Mouse (Mus musculus): ENCODE measurements at regions not wholly inside any gene's neighbourhood (a gene's known extent, or its start where the extent isn't known, plus 50 kb on each side); places are given as distances from the start of the nearest gene placed in this dataset.

- no peaks in the 10 kb centered on the region for H3K27me3 ChIP-seq (ENCODE audit: control insufficient read depth, insufficient read depth, low read length)
- H3K9ac ChIP-seq (ENCODE audit: low read depth, low read length): no peak overlapping the region
- no peak overlapping the region for H3K27ac ChIP-seq (replicated peaks; ENCODE audit: insufficient read depth, low read depth, low read length)
- H3K4me3 ChIP-seq (ENCODE audit: insufficient read depth, low read depth, low read length): no peak overlapping the region
- H3K79me2 ChIP-seq (ENCODE audit: control insufficient read depth, insufficient read depth, low read length): no peaks in the 10 kb centered on the region
- no peak for DNase-seq (ENCODE audit: extremely low read depth, low read depth, low spot score)
- H3K4me1 ChIP-seq (ENCODE audit: control insufficient read depth, insufficient read depth, low read length): no peaks in the 10 kb centered on the region
- TF ChIP-seq POLR2A (IDR thresholded peaks at IDR 0.05; ENCODE audit: extremely low read depth, insufficient read depth, low read length) (no peak), CTCF (IDR thresholded peaks at IDR 0.05; ENCODE audit: low read depth, low read length) (no peak)
- 62% methylated on average over 4 of the region's 4 CpGs for WGBS
- no peaks in the 10 kb centered on the region for H3K36me3 ChIP-seq (ENCODE audit: control insufficient read depth, insufficient read depth, low read length)
These were observed 304.1 kb upstream of the Adgrl2 start for GRCm38 (mm10) chr3:149294445-149294844.

- no peaks in the 10 kb centered on the region for H3K4me1 ChIP-seq (ENCODE audit: control insufficient read depth, insufficient read depth, low read length)
- no peaks in the 10 kb centered on the region for H3K36me3 ChIP-seq (ENCODE audit: control insufficient read depth, insufficient read depth, low read length)
- 96% methylated on average over 3 of the region's 3 CpGs for WGBS
- no peak overlapping the region for H3K9ac ChIP-seq (ENCODE audit: low read depth, low read length)
- TF ChIP-seq CTCF (IDR thresholded peaks at IDR 0.05; ENCODE audit: low read depth, low read length): no peak
- TF ChIP-seq POLR2A (IDR thresholded peaks at IDR 0.05; ENCODE audit: extremely low read depth, insufficient read depth, low read length): no peak
- no peak for DNase-seq (ENCODE audit: extremely low read depth, low read depth, low spot score)
- no peak overlapping the region for H3K27ac ChIP-seq (replicated peaks; ENCODE audit: insufficient read depth, low read depth, low read length)
- no peaks in the 10 kb centered on the region for H3K79me2 ChIP-seq (ENCODE audit: control insufficient read depth, insufficient read depth, low read length)
- no peak overlapping the region for H3K4me3 ChIP-seq (ENCODE audit: insufficient read depth, low read depth, low read length)
- no peaks in the 10 kb centered on the region for H3K27me3 ChIP-seq (ENCODE audit: control insufficient read depth, insufficient read depth, low read length)
These were observed 302.1 kb upstream of the Adgrl2 start for GRCm38 (mm10) chr3:149292459-149292858.

DNA sequence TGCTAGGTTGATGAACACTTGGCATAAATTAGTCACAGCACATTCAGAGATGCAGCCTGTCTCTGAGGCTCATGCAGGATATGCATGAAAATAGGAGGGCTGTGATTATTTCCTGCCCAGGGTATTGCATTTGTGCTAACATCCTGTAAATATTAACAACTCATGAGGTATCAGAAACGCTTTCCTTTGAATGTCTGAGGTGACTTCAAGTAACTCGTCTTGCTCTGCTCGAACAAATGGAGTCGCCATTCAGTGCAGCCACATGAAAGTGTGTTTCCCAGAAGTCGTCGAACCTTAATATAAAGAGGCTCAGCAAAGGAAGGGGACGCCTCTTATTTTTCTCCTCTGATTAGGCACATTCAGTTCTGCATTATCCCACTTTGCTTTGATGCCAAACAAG is 301.1 kb upstream of the Adgrl2 start:
- Histone ChIP-seq H3K4me1 (ENCODE audit: control insufficient read depth, insufficient read depth, low read length) (no peaks in the 10 kb centered on the region), H3K4me3 (ENCODE audit: insufficient read depth, low read depth, low read length) (no peak overlapping the region), H3K27ac (replicated peaks; ENCODE audit: insufficient read depth, low read depth, low read length) (no peak overlapping the region), H3K79me2 (ENCODE audit: control insufficient read depth, insufficient read depth, low read length) (no peaks in the 10 kb centered on the region), H3K9ac (ENCODE audit: low read depth, low read length) (no peak overlapping the region), H3K27me3 (ENCODE audit: control insufficient read depth, insufficient read depth, low read length) (no peaks in the 10 kb centered on the region), H3K36me3 (ENCODE audit: control insufficient read depth, insufficient read depth, low read length) (no peaks in the 10 kb centered on the region)
- 80% methylated on average over 7 of the region's 7 CpGs for WGBS
- TF ChIP-seq CTCF (IDR thresholded peaks at IDR 0.05; ENCODE audit: low read depth, low read length) (no peak), POLR2A (IDR thresholded peaks at IDR 0.05; ENCODE audit: extremely low read depth, insufficient read depth, low read length) (no peak)
- no peak for DNase-seq (ENCODE audit: extremely low read depth, low read depth, low spot score)

- Histone ChIP-seq H3K79me2 (ENCODE audit: control insufficient read depth, insufficient read depth, low read length) (no peaks in the 10 kb centered on the region), H3K9ac (ENCODE audit: low read depth, low read length) (no peak overlapping the region), H3K4me3 (ENCODE audit: insufficient read depth, low read depth, low read length) (no peak overlapping the region), H3K36me3 (ENCODE audit: control insufficient read depth, insufficient read depth, low read length) (no peaks in the 10 kb centered on the region), H3K27me3 (ENCODE audit: control insufficient read depth, insufficient read depth, low read length) (no peaks in the 10 kb centered on the region), H3K4me1 (ENCODE audit: control insufficient read depth, insufficient read depth, low read length) (no peaks in the 10 kb centered on the region), H3K27ac (replicated peaks; ENCODE audit: insufficient read depth, low read depth, low read length) (no peak overlapping the region)
- no peak for DNase-seq (ENCODE audit: extremely low read depth, low read depth, low spot score)
- TF ChIP-seq CTCF (IDR thresholded peaks at IDR 0.05; ENCODE audit: low read depth, low read length) (no peak), POLR2A (IDR thresholded peaks at IDR 0.05; ENCODE audit: extremely low read depth, insufficient read depth, low read length) (no peak)
- WGBS: 79% methylated on average over 8 of the region's 8 CpGs
These were observed 299.9 kb upstream of the Adgrl2 start for GRCm38 (mm10) chr3:149290228-149290627.

DNA sequence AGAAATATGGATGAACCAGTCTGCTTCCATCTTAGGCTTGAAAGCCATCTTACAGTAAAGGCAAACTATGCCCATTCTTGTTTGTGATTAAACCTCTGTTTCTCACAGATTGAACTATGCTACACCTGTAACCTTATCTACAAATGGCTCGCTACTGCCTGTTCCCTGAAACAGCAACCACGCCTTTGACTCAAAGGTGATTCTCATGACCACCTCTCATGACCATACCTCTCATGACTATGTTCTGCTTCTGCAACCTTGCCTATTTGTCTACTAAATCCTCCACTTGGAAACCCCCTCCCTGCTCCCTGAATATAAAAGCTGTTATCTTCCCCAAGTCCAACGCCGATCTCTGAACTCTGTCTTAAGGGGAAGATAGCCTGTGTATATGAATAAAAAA is 296.7 kb upstream of the Adgrl2 start:
- Histone ChIP-seq H3K4me3 (ENCODE audit: insufficient read depth, low read depth, low read length) (no peak overlapping the region), H3K9ac (ENCODE audit: low read depth, low read length) (no peak overlapping the region), H3K36me3 (ENCODE audit: control insufficient read depth, insufficient read depth, low read length) (no peaks in the 10 kb centered on the region), H3K79me2 (ENCODE audit: control insufficient read depth, insufficient read depth, low read length) (no peaks in the 10 kb centered on the region), H3K27me3 (ENCODE audit: control insufficient read depth, insufficient read depth, low read length) (no peaks in the 10 kb centered on the region), H3K4me1 (ENCODE audit: control insufficient read depth, insufficient read depth, low read length) (no peaks in the 10 kb centered on the region), H3K27ac (replicated peaks; ENCODE audit: insufficient read depth, low read depth, low read length) (no peak overlapping the region)
- TF ChIP-seq POLR2A (IDR thresholded peaks at IDR 0.05; ENCODE audit: extremely low read depth, insufficient read depth, low read length) (no peak), CTCF (IDR thresholded peaks at IDR 0.05; ENCODE audit: low read depth, low read length) (no peak)
- no peak for DNase-seq (ENCODE audit: extremely low read depth, low read depth, low spot score)
- 95% methylated on average over 4 of the region's 4 CpGs for WGBS

GRCm38 (mm10) chr3:149284976-149285375 is 294.6 kb upstream of the Adgrl2 start:
- H3K4me1 ChIP-seq (ENCODE audit: control insufficient read depth, insufficient read depth, low read length): peaks cover 2% of the 10 kb centered on the region; the same call in 1 of the 2 replicates
- no peak overlapping the region for H3K4me3 ChIP-seq (ENCODE audit: insufficient read depth, low read depth, low read length)
- H3K9ac ChIP-seq (ENCODE audit: low read depth, low read length): no peak overlapping the region
- DNase-seq (ENCODE audit: extremely low read depth, low read depth, low spot score): no peak
- no peaks in the 10 kb centered on the region for H3K27me3 ChIP-seq (ENCODE audit: control insufficient read depth, insufficient read depth, low read length)
- H3K79me2 ChIP-seq (ENCODE audit: control insufficient read depth, insufficient read depth, low read length): no peaks in the 10 kb centered on the region
- TF ChIP-seq CTCF (IDR thresholded peaks at IDR 0.05; ENCODE audit: low read depth, low read length) (no peak), POLR2A (IDR thresholded peaks at IDR 0.05; ENCODE audit: extremely low read depth, insufficient read depth, low read length) (no peak)
- 90% methylated on average over 4 of the region's 4 CpGs for WGBS
- H3K36me3 ChIP-seq (ENCODE audit: control insufficient read depth, insufficient read depth, low read length): no peaks in the 10 kb centered on the region
- no peak overlapping the region for H3K27ac ChIP-seq (replicated peaks; ENCODE audit: insufficient read depth, low read depth, low read length)
